Mouse (Mus musculus) stomach, postnatal 0 days (tissue): ENCODE data around the gene Slc4a4. TPM values are rescaled to one million over a fixed set of nuclear protein-coding genes. Genes with fewer than 3 reads are reported as not detected.

Source experiments
- ATAC-seq: fragments of 200-750 bp; cut with Nextera tagmentation; 2 replicates; pipeline ENCODE4 v1.8.0; 2017; ENCODE audit not compliant: low FRiP score, low TSS enrichment
- DNase-seq: peaks from one replicate; pipeline ENCODE4 v3.0.0-alpha.2; 2016; ENCODE audit warnings: low spot score
- H3K27ac ChIP-seq: fragments of 300-500 bp; sonication (generic); replicated peaks from 2 replicates; pipeline ENCODE4 v1.5.1; 2014; ENCODE audit warnings: mild to moderate bottlenecking, control low read depth
- H3K27me3 ChIP-seq: fragments of 300-500 bp; sonication (generic); 2 replicates; pipeline ENCODE4 v1.6.1; 2014; ENCODE audit warnings: low read length; ENCODE audit not compliant: control insufficient read depth, insufficient read depth
- H3K36me3 ChIP-seq: fragments of 300-500 bp; sonication (generic); 2 replicates; pipeline ENCODE4 v1.6.1; 2014; ENCODE audit warnings: low read length, mixed read lengths; ENCODE audit not compliant: control insufficient read depth, insufficient read depth
- H3K4me1 ChIP-seq: fragments of 300-500 bp; sonication (generic); replicated peaks from 2 replicates; pipeline ENCODE4 v1.6.1; 2014; ENCODE audit warnings: antibody characterized with exemption; ENCODE audit not compliant: control insufficient read depth, insufficient read depth
- H3K4me2 ChIP-seq: fragments of 300-500 bp; sonication (generic); replicated peaks from 2 replicates; pipeline ENCODE4 v1.6.1; 2014; ENCODE audit warnings: low read depth, mild to moderate bottlenecking, control low read depth, moderate library complexity
- H3K4me3 ChIP-seq: fragments of 300-500 bp; sonication (generic); 2 replicates; pipeline ENCODE4 v1.5.1; 2014; ENCODE audit warnings: low read depth, low read length, control low read depth
- H3K9ac ChIP-seq: fragments of 300-500 bp; sonication (generic); 2 replicates; pipeline ENCODE4 v1.6.1; 2014; ENCODE audit warnings: mild to moderate bottlenecking, low read length, control low read depth, mixed read lengths
- H3K9me3 ChIP-seq: fragments of 300-500 bp; sonication (generic); 2 replicates; pipeline ENCODE4 v1.6.1; 2016; ENCODE audit warnings: low read length; ENCODE audit not compliant: control insufficient read depth
- CTCF ChIP-seq: IDR thresholded peaks from 2 replicates; pipeline ENCODE4 v1.5.1; 2016; ENCODE audit warnings: antibody characterized with exemption, low read depth, mild to moderate bottlenecking, moderate library complexity
- EP300 ChIP-seq: optimal IDR thresholded peaks from 2 replicates; pipeline ENCODE3; 2016; ENCODE audit warnings: antibody characterized with exemption
- WGBS: fragments of 180-500 bp; shearing (Covaris S2); extraction: QIAGEN DNeasy Blood & Tissue Kit; methylation state at CpG from one replicate; pipeline ENCODE4 v1.1.7; 2014; 5-methylcytosine and 5-hydroxymethylcytosine counted together
- polyA plus RNA-seq: library from polyadenylated mRNA; unstranded; fragments of >200 nt; fragmentation: Nextera tagmentation; extraction: Ambion mirVana; gene quantifications from 2 replicates; pipeline ENCODE4 v1.2.1, GENCODE M21; 2015

The Slc4a4 gene
- polyA plus RNA-seq, 1 experiment from 2014 or later: 6.3 TPM

GRCm38 (mm10) chr5:89097291-89097690, 210.7 kb downstream of the Slc4a4 start:
- Histone ChIP-seq H3K4me3 (no peak overlapping the region), H3K27ac (no peak overlapping the region), H3K9ac (no peak overlapping the region), H3K4me1 (no peaks in the 10 kb centered on the region), H3K4me2 (no peak overlapping the region), H3K36me3 (no peaks in the 10 kb centered on the region), H3K27me3 (no peaks in the 10 kb centered on the region), H3K9me3 (no peaks in the 10 kb centered on the region)
- ATAC-seq: no peak
- DNase-seq: no peak
- WGBS: 89% methylated on average over 3 of the region's 3 CpGs
- TF ChIP-seq EP300: no peak
- TF ChIP-seq CTCF: no peak

GRCm38 (mm10) chr5:89098121-89098520, 211.5 kb downstream of the Slc4a4 start:
- WGBS: 77% methylated on average over 4 of the region's 4 CpGs
- Histone ChIP-seq H3K27me3 (no peaks in the 10 kb centered on the region), H3K36me3 (no peaks in the 10 kb centered on the region), H3K4me1 (no peaks in the 10 kb centered on the region), H3K27ac (no peak overlapping the region), H3K4me3 (no peak overlapping the region), H3K9ac (no peak overlapping the region), H3K9me3 (no peaks in the 10 kb centered on the region), H3K4me2 (no peak overlapping the region)
- DNase-seq (no peak), ATAC-seq (no peak)
- TF ChIP-seq CTCF (no peak), EP300 (no peak)

GRCm38 (mm10) chr5:89099886-89100285, 213.3 kb downstream of the Slc4a4 start:
- H3K4me2 ChIP-seq: no peak overlapping the region
- no peak overlapping the region for H3K9ac ChIP-seq
- no peaks in the 10 kb centered on the region for H3K27me3 ChIP-seq
- DNase-seq (no peak), ATAC-seq (no peak)
- H3K4me3 ChIP-seq: no peak overlapping the region
- no peaks in the 10 kb centered on the region for H3K4me1 ChIP-seq
- H3K36me3 ChIP-seq: no peaks in the 10 kb centered on the region
- no peaks in the 10 kb centered on the region for H3K9me3 ChIP-seq
- TF ChIP-seq EP300: no peak
- no peak for TF ChIP-seq CTCF
- 75% methylated on average over 3 of the region's 3 CpGs for WGBS
- H3K27ac ChIP-seq: no peak overlapping the region

- DNase-seq: no peak
- Histone ChIP-seq H3K4me1 (no peaks in the 10 kb centered on the region), H3K4me3 (no peak overlapping the region), H3K27ac (no peak overlapping the region), H3K9me3 (no peaks in the 10 kb centered on the region), H3K27me3 (no peaks in the 10 kb centered on the region), H3K4me2 (no peak overlapping the region), H3K9ac (no peak overlapping the region), H3K36me3 (no peaks in the 10 kb centered on the region)
- WGBS: 69% methylated on average over 4 of the region's 4 CpGs
- no peak for ATAC-seq
- TF ChIP-seq CTCF (no peak), EP300 (no peak)
These were observed 215.9 kb downstream of the Slc4a4 start for GRCm38 (mm10) chr5:89102560-89102959.

- ATAC-seq (no peak), DNase-seq (no peak)
- Histone ChIP-seq H3K27ac (no peak overlapping the region), H3K4me3 (no peak overlapping the region), H3K36me3 (no peaks in the 10 kb centered on the region), H3K9ac (no peak overlapping the region), H3K4me1 (no peaks in the 10 kb centered on the region), H3K9me3 (no peaks in the 10 kb centered on the region), H3K27me3 (no peaks in the 10 kb centered on the region), H3K4me2 (no peak overlapping the region)
- WGBS: 76% methylated on average over 9 of the region's 9 CpGs
- TF ChIP-seq CTCF (no peak), EP300 (no peak)
These were observed 218.7 kb downstream of the Slc4a4 start for GRCm38 (mm10) chr5:89105346-89105745.

- H3K36me3 ChIP-seq: no peaks in the 10 kb centered on the region
- H3K4me3 ChIP-seq: no peak overlapping the region
- H3K27ac ChIP-seq: no peak overlapping the region
- H3K9ac ChIP-seq: no peak overlapping the region
- H3K27me3 ChIP-seq: no peaks in the 10 kb centered on the region
- no peaks in the 10 kb centered on the region for H3K4me1 ChIP-seq
- no peak for TF ChIP-seq CTCF
- no peak for TF ChIP-seq EP300
- H3K4me2 ChIP-seq: no peak overlapping the region
- no peak for DNase-seq
- no peaks in the 10 kb centered on the region for H3K9me3 ChIP-seq
- ATAC-seq: no peak
These were observed 219.6 kb downstream of the Slc4a4 start for GRCm38 (mm10) chr5:89106217-89106616.
